Mouse (Mus musculus): ENCODE data around the gene Wdr70.

DNA sequence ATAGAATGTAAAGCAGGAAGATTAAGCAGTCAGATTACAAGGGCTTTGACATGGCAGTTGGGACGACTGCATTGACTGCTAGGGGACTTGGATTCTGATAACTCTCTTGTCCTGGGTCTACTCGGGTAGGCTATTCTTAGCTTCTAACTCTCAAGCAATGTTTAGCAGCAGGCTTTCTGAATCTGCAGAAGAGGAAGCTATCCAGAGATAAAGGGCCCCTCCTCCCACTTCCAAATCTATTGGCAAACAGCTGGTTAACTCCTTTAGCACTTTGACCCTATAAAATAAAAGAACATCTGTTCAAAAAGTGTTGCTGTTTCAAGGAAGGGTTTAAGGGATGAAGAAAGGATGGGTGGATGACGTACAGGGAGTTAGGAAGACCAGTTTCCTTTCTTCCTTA lies 157.3 kb downstream of the Wdr70 start:
- TF ChIP-seq TAL1 (IDR thresholded peaks at IDR 0.05; ENCODE audit: low read length) (no peak), GATA1 (IDR thresholded peaks at IDR 0.05; ENCODE audit: low read length) (no peak)

Data from erythroblast, embryonic 14.5 days (primary cell).